Mouse (Mus musculus) mouse embryonic stem cell (cell line): Measurements from ENCODE around the gene Ntm.

ENCODE experiments used
- in situ Hi-C, 2 experiments: fragments of 300-500 bp; cut with MboI; formaldehyde crosslinking; loops; 1 replicate in 1 of 2; 3 replicates in 1 of 2; pipeline ENCODE4 v1.14.3; 2019 to 2020; ENCODE audit warnings: low sequenced_read_pairs in 2 of 2, low pct_unique_long_range_greater_than_20kb in 1 of 2, mixed read lengths in 1 of 2; ENCODE audit not compliant: unreplicated experiment in 1 of 2

Gene Ntm

GRCm38 (mm10) chr9:29574548-29574947, 388.4 kb downstream of the Ntm start:
- in situ Hi-C loops = no loop called here

- in situ Hi-C loops = no loop called here
These were observed 394.4 kb downstream of the Ntm start for GRCm38 (mm10) chr9:29568571-29568970.

DNA sequence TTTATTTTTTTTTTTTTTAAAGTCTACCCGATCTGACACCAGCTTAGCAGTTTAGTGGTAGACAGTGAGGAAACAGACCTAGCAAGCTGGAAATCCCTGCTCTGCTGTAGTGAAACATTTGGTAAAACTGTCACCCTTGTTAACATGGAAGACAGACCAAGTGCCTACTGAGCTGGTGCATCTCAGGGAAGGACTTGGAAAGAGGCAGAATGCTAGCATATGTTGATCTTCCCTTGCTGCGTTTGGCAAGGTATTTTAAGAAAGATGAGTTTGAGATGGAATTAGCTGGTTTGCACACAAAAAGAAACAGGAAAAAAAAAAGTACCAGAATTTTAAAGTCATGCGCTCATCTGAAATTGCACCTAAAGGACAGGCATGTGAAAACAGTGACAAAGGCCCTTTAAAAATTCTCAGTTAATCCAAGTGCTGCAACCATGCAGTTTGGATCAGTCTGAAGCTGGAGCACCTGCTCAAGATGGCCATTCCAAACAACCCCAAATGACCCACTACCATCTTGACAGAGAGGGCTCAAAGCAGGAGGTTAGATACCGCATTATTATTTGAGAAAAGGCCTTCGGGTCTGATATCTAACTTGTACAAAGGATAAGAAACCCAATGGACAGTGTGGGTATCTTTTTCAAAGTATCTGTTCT, 400.4 kb downstream of the Ntm start:
- in situ Hi-C loops = no loop called here

DNA sequence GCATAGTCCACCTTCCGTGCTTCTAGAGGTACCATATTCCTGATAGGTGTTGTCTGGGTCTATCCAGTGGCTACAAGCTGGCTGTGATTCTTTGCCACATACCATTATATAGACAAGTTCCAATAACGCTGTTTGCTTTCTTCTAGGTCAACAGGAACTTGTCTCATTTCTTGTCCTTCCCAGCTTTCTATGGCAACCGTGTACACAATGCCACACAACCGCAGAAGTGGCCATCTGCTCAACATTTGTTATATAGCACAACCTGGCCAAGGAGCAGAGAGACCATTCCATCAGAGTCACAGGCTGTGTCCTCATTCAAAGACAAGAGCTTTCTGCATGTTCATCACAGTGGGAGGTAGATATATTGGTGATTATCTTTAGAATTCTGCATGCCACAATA, 404.0 kb downstream of the Ntm start:
- in situ Hi-C loops = no loop called here

GRCm38 (mm10) chr9:29550582-29550981, 412.4 kb downstream of the Ntm start:
- in situ Hi-C loops = no loop called here

DNA sequence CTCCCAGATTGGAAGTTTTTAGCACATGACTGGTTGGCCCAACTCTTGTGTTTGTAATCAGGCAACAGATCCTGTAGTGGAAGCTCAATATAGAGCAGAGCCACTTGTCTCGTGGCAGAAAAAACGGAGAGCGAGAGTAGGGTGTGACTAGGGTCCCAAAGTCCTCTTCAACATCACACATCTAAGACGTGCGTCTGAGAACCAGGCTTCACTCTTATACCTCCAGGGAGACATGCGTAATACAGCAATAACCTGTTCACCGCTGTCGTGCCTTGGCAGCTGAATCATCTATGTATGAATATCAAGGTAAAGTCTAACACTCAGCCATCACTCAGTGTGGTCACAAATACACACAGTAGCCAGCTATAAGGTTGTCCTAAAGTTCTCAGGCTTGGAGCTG, 412.8 kb downstream of the Ntm start:
- in situ Hi-C loops = no loop called here

GRCm38 (mm10) chr9:29536415-29536814, 426.5 kb downstream of the Ntm start:
- in situ Hi-C loops = no loop called here

DNA sequence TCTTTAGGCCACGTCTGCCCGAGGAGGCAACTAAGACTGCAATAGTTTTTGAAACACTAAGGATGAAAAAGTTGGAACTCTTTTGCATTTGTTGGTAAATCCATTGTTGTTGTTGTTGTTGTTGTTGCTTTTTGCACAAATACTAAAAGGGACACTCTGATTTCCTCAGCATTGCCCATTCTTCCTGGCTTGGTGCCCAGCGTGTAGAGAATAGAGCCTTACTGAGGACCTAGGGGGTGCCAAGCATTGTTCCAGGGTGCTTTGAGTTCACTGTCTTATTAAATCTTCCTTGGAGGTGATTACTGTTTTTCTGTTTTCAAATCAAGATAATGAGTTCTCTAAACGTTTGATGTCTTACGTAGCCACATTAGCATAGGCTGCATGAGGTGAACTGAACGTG, 428.2 kb downstream of the Ntm start:
- in situ Hi-C loops = no loop called here

- in situ Hi-C loops = no loop called here
These were observed 428.6 kb downstream of the Ntm start for GRCm38 (mm10) chr9:29534304-29534703.

- in situ Hi-C loops = no loop called here
These were observed 429.4 kb downstream of the Ntm start for GRCm38 (mm10) chr9:29533556-29533955.

DNA sequence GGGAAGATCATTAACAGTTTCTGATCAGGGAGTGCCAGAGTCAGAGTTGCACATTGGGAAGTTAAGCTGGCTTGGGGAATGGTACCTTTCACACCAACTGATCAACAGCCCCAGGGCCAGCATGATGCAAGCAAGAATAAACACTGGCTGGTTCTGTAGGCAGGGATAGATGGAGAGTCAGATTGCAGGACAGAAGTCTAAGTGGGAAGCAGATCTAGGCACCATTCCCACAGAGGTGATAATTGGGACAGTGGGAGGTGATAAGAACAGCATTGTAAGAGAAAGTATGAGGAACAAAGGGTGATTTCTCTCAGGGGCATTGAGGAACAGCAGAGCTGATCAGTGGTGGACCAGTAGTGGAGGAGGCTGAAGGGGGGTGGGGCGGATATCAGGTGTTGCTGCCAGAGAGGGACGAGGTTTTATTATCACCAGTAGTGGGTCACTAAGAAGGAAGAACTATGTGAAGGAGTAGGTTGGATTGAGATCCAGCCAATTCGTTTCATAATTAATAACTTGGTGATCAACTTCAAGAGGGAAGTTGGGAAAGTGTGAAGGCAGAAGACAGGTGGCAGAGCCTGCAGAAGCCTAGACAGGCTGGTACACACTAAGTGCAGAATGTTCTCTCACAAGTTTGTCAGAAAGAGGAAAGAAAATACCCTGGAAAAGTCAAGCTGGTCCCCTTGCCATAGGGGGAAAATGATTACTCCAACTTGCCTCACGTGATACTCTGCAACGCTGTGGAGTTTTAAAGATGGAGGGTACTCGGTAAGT, 431.6 kb downstream of the Ntm start:
- in situ Hi-C loops = no loop called here

- in situ Hi-C loops = no loop called here
These were observed 438.8 kb downstream of the Ntm start for GRCm38 (mm10) chr9:29524109-29524508.

- in situ Hi-C loops = no loop called here
These were observed 439.7 kb downstream of the Ntm start for GRCm38 (mm10) chr9:29523221-29523620.

DNA sequence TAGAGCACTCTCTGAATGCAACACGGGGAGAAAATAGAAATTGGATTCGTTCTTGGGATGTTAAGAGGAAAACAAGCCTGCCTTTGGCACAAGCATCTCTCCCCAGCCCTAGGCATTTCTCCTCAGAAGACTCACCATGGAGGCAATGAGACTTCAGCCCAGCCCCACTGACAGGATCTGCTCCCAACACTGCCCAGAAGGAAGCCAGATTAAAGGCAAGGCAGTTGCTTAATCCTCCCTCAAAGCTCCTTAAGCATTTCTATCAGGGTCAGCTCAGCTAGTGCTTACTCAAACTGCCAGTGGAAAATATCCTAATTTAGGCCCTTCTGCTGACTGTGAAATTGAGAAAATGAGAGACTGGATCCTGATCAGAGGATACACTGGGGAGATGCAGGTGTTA, 443.8 kb downstream of the Ntm start:
- in situ Hi-C loops = no loop called here

GRCm38 (mm10) chr9:29516688-29517087, 446.3 kb downstream of the Ntm start:
- in situ Hi-C loops = no loop called here

GRCm38 (mm10) chr9:29514588-29515356, 448.2 kb downstream of the Ntm start:
- in situ Hi-C loops = no loop called here

DNA sequence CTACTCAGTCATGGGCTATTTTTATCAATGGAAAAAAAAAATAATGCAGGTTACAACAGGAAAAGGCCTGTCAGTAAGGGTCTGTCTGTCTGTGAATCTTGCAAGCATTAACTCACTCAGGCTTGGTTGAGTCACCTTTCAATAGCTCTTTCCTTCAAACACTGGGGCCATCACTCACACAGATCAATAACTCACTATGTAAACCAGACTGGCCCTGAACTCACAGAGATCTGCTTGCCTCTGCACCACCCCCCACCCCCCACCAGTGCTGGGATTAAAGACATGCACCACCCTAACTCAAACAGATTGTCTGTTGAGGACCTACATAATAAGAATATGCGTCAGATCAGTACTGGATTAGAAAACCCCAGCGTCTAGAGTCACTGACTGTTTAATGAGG, 466.9 kb downstream of the Ntm start:
- in situ Hi-C loops = no loop called here

- in situ Hi-C loops = no loop called here
These were observed 480.7 kb downstream of the Ntm start for GRCm38 (mm10) chr9:29482272-29482671.

DNA sequence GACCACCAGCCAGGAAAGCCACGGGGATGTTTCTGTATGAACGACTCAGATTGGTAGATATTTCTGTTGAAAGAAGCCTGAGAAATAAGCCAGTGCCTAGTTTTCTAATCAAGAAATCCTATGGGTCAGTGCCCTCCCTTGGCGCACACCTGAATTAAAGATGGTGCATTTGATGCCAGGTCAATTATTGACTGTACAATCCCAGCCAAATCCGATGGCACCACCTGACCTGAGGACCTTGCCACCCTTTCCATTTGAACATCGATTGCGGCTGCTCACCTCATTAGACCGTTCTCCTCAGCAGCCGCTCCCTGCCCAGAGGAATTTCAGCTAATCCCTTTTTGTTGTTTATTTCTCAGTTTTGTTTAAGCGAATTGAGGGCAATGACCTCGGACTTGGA, 483.9 kb downstream of the Ntm start:
- in situ Hi-C loops = no loop called here
